Mouse (Mus musculus) CH12.LX (cell line): ENCODE data around the gene Tmem104. TPM values are rescaled to one million over a fixed set of nuclear protein-coding genes. Genes with fewer than 3 reads are reported as not detected.

Experiments
- DNase-seq: peaks from one replicate; pipeline ENCODE4 v3.0.0-alpha.2; 2013; ENCODE audit errors: extremely low read depth
- H3K27ac ChIP-seq: 2 replicates; pipeline ENCODE4 v1.5.1; 2012; ENCODE audit warnings: low read depth, mild to moderate bottlenecking, control low read depth, moderate library complexity; ENCODE audit not compliant: insufficient read depth
- H3K27me3 ChIP-seq: replicated peaks from 2 replicates; pipeline ENCODE3; 2012; ENCODE audit warnings: inconsistent platforms
- H3K36me3 ChIP-seq, 2 experiments: replicated peaks in 1 of 2; 2 replicates each; pipeline versions ENCODE3 to v1.6.1; 2012; ENCODE audit warnings: inconsistent platforms in 1 of 2, low read length in 1 of 2, mild to moderate bottlenecking in 1 of 2, mixed read lengths in 1 of 2, moderate library complexity in 1 of 2; ENCODE audit not compliant: control insufficient read depth in 1 of 2, insufficient read depth in 1 of 2
- H3K4me1 ChIP-seq, 2 experiments: 2 replicates each; pipeline ENCODE4 v1.6.1; 2012; ENCODE audit warnings: inconsistent platforms in 1 of 2, moderate library complexity in 1 of 2; ENCODE audit not compliant: insufficient read depth in 2 of 2, control insufficient read depth in 1 of 2
- H3K4me2 ChIP-seq: 2 replicates; pipeline ENCODE4 v1.6.1; 2012; ENCODE audit warnings: low read depth, mild to moderate bottlenecking, control low read depth; ENCODE audit not compliant: poor library complexity, insufficient read depth, severe bottlenecking
- H3K4me3 ChIP-seq, 3 experiments: fragments of 150-350 bp in 1 of 3; sonication (generic) in 1 of 3; replicated peaks in 1 of 3; 2 replicates each; pipeline versions ENCODE3 to v1.5.1; 2011 to 2012; ENCODE audit warnings: low read depth in 2 of 3, low read length in 2 of 3, mild to moderate bottlenecking in 2 of 3, moderate library complexity in 2 of 3, control low read depth in 1 of 3, improper control_type of control experiment in 1 of 3, inconsistent platforms in 1 of 3, mixed read lengths in 1 of 3; ENCODE audit not compliant: poor library complexity in 1 of 3
- H3K79me2 ChIP-seq: replicated peaks from 2 replicates; pipeline ENCODE4 v1.6.1; 2012; ENCODE audit warnings: mild to moderate bottlenecking, moderate library complexity; ENCODE audit not compliant: control insufficient read depth, poor library complexity, insufficient read depth, severe bottlenecking; ENCODE audit errors: extremely low read depth
- H3K9ac ChIP-seq: 2 replicates; pipeline ENCODE4 v1.6.1; 2012; ENCODE audit warnings: low read depth, mild to moderate bottlenecking, control low read depth, moderate library complexity; ENCODE audit not compliant: insufficient read depth
- H3K9me3 ChIP-seq: replicated peaks from 2 replicates; pipeline ENCODE3; 2012; ENCODE audit warnings: low read length, inconsistent platforms, mixed read lengths
- CHD1 ChIP-seq: IDR thresholded peaks from 2 replicates; pipeline ENCODE4 v1.6.1; 2012; ENCODE audit warnings: low read depth, low read length, improper control_type of control experiment, inconsistent platforms
- CHD2 ChIP-seq: IDR thresholded peaks from 2 replicates; pipeline ENCODE4 v1.6.1; 2011; ENCODE audit warnings: low read length, improper control_type of control experiment
- ELF1 ChIP-seq: IDR thresholded peaks from 2 replicates; pipeline ENCODE4 v1.6.1; 2014; ENCODE audit warnings: low read depth, mild to moderate bottlenecking, inconsistent platforms, low read length, improper control_type of control experiment
- ETS1 ChIP-seq: conservative IDR thresholded peaks from 2 replicates; pipeline ENCODE4 v1.6.1; 2012; ENCODE audit warnings: low read depth, mild to moderate bottlenecking, inconsistent platforms, low read length, improper control_type of control experiment, moderate library complexity
- HCFC1 ChIP-seq: IDR thresholded peaks from 2 replicates; pipeline ENCODE4 v1.6.1; 2012; ENCODE audit warnings: low read depth, mild to moderate bottlenecking, inconsistent platforms, low read length, improper control_type of control experiment
- MAX ChIP-seq: IDR thresholded peaks from 2 replicates; pipeline ENCODE4 v1.6.1; 2011; ENCODE audit warnings: low read length, improper control_type of control experiment
- MEF2A ChIP-seq: IDR thresholded peaks from 2 replicates; pipeline ENCODE4 v1.6.1; 2014; ENCODE audit warnings: low read depth, mild to moderate bottlenecking, inconsistent platforms, low read length, improper control_type of control experiment, borderline replicate concordance
- RAD21 ChIP-seq: IDR thresholded peaks from 2 replicates; pipeline ENCODE4 v1.6.1; 2011; ENCODE audit warnings: low read depth, mild to moderate bottlenecking, low read length, improper control_type of control experiment, moderate library complexity
- SIN3A ChIP-seq: IDR thresholded peaks from 2 replicates; pipeline ENCODE4 v1.6.1; 2012; ENCODE audit warnings: low read length, improper control_type of control experiment, inconsistent platforms
- TCF12 ChIP-seq: IDR thresholded peaks from 2 replicates; pipeline ENCODE4 v1.6.1; 2014; ENCODE audit warnings: low read depth, mild to moderate bottlenecking, inconsistent platforms, low read length, improper control_type of control experiment
- USF1 ChIP-seq: IDR thresholded peaks from 2 replicates; pipeline ENCODE4 v1.6.1; 2014; ENCODE audit warnings: low read depth, mild to moderate bottlenecking, inconsistent platforms, low read length, improper control_type of control experiment
- ZC3H11A ChIP-seq: IDR thresholded peaks from 2 replicates; pipeline ENCODE4 v1.6.1; 2012; ENCODE audit warnings: low read depth, mild to moderate bottlenecking, inconsistent platforms, low read length, improper control_type of control experiment
- ZMIZ1 ChIP-seq: IDR thresholded peaks from 2 replicates; pipeline ENCODE4 v1.6.1; 2012; ENCODE audit warnings: low read depth, mild to moderate bottlenecking, inconsistent platforms, low read length, improper control_type of control experiment
- ZNF384 ChIP-seq: IDR thresholded peaks from 2 replicates; pipeline ENCODE4 v1.6.1; 2012; ENCODE audit warnings: low read depth, low read length, improper control_type of control experiment, inconsistent platforms
- dilution Hi-C: fragments of 300-500 bp; cut with MboI; formaldehyde crosslinking; loops from 2 replicates; pipeline ENCODE4 v1.14.3; 2020; ENCODE audit warnings: low sequenced_read_pairs; ENCODE audit not compliant: extremely low pct_unique_long_range_greater_than_20kb, extremely low pct_ligation_motif_present
- in situ Hi-C: fragments of 300-500 bp; cut with MboI; formaldehyde crosslinking; loops from 3 replicates; pipeline ENCODE4 v1.14.3; 2019; ENCODE audit warnings: low sequenced_read_pairs, low pct_ligation_motif_present, low pct_unique_long_range_greater_than_20kb, mixed read lengths
- polyA plus RNA-seq: library from polyadenylated mRNA; unstranded; fragments of >175 nt; gene quantifications from 2 replicates; pipeline ENCODE4 v1.2.1, GENCODE M21; 2012; ENCODE audit warnings: low read depth; ENCODE audit not compliant: insufficient read length
- total RNA-seq, 2 experiments: library from RNA; depleted of rRNA; stranded (reverse); fragments of 300-350 nt in 1 of 2; fragments of >200 nt in 1 of 2; gene quantifications; 2 replicates each; pipeline ENCODE4 v1.2.3; 2012 to 2014

The Tmem104 gene
- total and polyA plus RNA-seq, 3 experiments: 3.5 to 16.1 (median 10.8) TPM

- H3K36me3 ChIP-seq: peaks cover 7 to 61% of the 10 kb centered on the region in 2 experiments
Observed at GRCm38 (mm10) chr11:115169430-115169829, 17.9 kb upstream of the Tmem104 start.

GRCm38 (mm10) chr11:115171125-115171524, 16.2 kb upstream of the Tmem104 start:
- H3K4me3 ChIP-seq: no peak overlapping the region
- in situ Hi-C loops: no loop called here
- TF ChIP-seq SIN3A: 0 out of 2 replicates have a peak, but pooled peaks have one; percentile 22
- TF ChIP-seq ETS1: no peak
- dilution Hi-C loops: no loop called here
- no peak overlapping the region for H3K9ac ChIP-seq
- H3K27me3 ChIP-seq: no peaks in the 10 kb centered on the region
- H3K4me2 ChIP-seq: no peak overlapping the region
- peaks cover 20% of the 10 kb centered on the region for H3K79me2 ChIP-seq
- no peak for DNase-seq
- H3K4me1 ChIP-seq: peaks cover 34 to 50% of the 10 kb centered on the region in 2 experiments
- no peaks in the 10 kb centered on the region for H3K9me3 ChIP-seq
- no peak overlapping the region for H3K27ac ChIP-seq
- H3K36me3 ChIP-seq: peaks cover 12 to 68% of the 10 kb centered on the region in 2 experiments

More at GRCm38 (mm10) chr11:115169430-115169829, 17.9 kb upstream of the Tmem104 start:
- no peak overlapping the region for H3K27ac ChIP-seq
- H3K4me2 ChIP-seq: no peak overlapping the region
- no peaks in the 10 kb centered on the region for H3K27me3 ChIP-seq
- in situ Hi-C loops: no loop called here
- dilution Hi-C loops: no loop called here
- no peak overlapping the region for H3K4me3 ChIP-seq
- peaks cover 38 to 58% of the 10 kb centered on the region in 2 experiments for H3K4me1 ChIP-seq
- no peak overlapping the region for H3K9ac ChIP-seq
- H3K79me2 ChIP-seq: peaks cover 37% of the 10 kb centered on the region
- no peak for DNase-seq
- no peaks in the 10 kb centered on the region for H3K9me3 ChIP-seq
- TF ChIP-seq RAD21: no peak
- TF ChIP-seq MEF2A: no peak
- no peak for TF ChIP-seq TCF12
- no peak for TF ChIP-seq HCFC1
- TF ChIP-seq ZNF384: no peak
- TF ChIP-seq ELF1: no peak
- TF ChIP-seq ZC3H11A: no peak
- no peak for TF ChIP-seq CHD2
- no peak for TF ChIP-seq CHD1
- no peak for TF ChIP-seq USF1
- no peak for TF ChIP-seq ZMIZ1
- TF ChIP-seq MAX: no peak
- TF ChIP-seq, all 38 proteins: peak for 0
